Mouse (Mus musculus): ENCODE measurements around the gene Slc9a3.
A peak's percentile ranks its signal among the peaks of the same experiment; 100 is the strongest.

Slc9a3 gene

GRCm38 (mm10) chr13:74144120-74144884, 23.0 kb downstream of the Slc9a3 start:
- DNase-seq (ENCODE audit: low read depth, low spot score): no peak

DNA sequence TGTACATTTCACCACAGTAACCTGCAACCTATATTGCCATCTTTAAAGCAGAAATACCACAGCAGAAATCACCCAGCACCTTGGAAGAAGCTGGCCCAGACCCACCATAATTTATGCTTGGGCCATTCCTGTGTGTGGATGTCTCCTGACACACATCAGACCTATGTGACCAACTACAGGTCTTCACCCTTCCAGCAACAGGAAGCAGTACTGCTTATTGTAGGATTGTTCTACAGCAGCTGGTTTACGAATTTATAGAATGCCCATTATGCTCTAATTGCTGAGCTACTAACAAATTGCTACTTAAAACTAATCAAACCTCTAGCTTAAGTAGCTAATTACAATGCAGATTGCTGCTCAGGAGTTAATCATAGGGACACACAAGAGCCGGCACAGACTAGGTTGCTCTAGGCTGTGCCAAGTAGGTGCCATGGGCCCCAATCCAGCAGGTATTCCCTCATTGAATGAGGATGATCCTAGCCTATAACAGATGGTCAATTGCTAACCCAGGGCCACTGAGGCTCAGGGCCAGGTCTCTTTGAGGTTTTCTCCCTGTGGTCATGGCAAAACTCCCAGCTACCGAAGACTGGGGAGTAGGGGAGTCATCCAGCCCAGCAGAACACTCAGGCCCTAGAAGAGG, 24.8 kb downstream of the Slc9a3 start:
- DNase-seq (ENCODE audit: low read depth, low spot score): no peak

- DNase-seq (ENCODE audit: low read depth, low spot score): no peak
These were observed 26.1 kb downstream of the Slc9a3 start for GRCm38 (mm10) chr13:74147327-74147726.

DNA sequence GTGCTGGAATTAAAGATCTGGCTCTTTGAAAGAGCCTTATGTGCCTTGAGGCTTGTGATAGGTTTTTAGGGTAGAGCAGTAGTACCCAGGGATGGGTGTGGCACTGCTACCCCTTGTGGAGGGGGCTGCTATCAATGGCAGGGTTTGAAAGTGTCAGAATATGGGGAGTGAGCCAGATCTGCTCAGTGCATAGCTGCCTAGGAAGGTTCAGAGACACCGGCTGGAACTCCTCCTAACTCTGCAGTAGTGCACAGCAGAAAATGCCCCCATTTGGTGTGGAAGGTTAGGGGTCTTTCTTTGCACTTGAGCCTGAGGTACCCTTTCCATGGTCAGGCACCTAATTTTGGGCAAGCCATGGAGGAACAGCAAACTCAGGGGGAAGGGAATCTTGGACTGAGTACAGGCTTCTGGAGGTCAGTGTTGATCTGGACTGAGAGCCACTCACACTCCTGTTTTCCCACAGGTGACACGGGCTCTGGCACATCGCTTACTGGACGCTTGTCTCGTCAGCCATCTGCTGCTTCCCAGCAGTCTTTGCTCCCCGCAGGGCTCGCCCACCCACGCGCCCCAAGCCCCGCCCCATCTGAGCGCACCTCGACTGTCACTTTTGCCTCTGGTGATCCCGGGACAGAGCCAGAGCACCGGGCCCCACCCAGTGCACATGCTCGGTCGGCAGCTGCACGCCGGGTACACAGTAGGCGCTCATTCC, 45.2 kb downstream of the Slc9a3 start:
- peak; percentile 33 for DNase-seq (ENCODE audit: low read depth, low spot score)

DNA sequence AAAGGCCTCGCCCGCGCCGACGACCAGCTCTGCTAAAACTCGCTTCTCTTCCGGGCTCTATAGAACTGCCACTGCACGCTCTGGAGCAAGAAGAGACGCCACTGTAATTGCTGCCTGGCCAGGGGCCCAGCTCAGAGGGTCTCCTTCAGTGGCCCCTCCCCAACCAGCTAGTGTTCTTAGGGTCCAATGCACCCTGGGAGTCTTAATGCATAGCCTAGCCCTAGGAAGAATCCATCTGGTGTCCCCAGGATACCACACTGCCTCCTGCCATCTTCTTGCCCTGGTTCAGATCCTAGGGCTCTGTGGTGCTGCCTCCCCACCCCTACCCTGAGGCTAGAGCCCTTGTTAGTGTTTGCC, 45.8 kb downstream of the Slc9a3 start:
- DNase-seq (ENCODE audit: low read depth, low spot score): no peak

DNA sequence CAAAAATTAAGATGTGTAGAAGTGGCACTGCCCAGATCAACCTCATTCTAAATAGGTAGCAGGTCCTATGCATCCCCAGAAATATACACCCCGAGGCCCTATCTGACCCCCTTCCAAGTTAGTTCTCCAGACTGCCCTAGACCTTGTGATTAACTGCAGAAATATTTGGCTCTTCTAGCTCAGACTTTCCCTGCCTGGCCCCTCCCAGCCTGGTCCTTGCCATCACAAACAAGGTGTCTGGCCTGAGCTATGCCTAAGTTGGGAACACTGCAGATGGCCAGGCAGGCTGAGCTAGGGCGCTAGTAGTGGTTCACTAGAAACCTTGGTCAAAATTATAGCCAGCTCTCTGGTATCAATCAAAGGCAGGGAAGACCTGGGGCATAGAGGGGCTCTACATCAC, 46.2 kb downstream of the Slc9a3 start:
- DNase-seq (ENCODE audit: low read depth, low spot score): no peak

DNA sequence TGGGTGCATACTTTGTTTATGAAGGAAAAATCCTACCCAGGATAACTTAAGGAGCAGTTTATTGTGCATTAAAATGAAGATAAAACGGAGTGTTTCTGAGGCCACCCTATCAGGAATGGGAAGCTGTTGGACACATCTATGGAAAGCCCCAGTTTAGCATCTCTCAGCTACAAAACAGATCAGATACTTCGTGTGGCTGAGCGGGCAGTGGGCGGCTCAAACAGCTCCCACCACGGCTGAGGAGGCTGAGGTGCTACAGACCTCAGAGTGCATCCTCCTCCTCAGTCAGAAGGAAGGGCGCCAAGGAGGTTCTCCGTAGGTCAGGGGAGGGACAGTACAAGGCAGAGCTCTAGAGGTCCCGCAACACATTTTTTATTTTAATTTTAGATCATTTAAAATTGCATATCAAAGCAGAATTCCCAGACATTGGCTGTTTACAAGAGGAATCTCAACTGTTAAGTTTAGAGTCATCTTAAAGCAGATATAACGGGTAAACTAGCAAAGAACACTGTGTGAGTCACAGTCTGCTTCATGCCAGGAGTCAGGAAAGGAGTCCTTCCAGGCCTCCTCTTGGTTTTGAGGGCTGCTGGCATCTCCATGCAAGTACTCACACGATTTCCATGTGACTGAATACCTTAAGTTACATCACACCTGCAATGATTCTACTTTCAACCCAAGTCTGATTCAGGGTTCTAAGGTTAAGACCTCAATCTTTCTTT, 48.3 kb downstream of the Slc9a3 start:
- DNase-seq (ENCODE audit: low read depth, low spot score): no peak

GRCm38 (mm10) chr13:74172036-74172435, 50.8 kb downstream of the Slc9a3 start:
- no peak for DNase-seq (ENCODE audit: low read depth, low spot score)

DNA sequence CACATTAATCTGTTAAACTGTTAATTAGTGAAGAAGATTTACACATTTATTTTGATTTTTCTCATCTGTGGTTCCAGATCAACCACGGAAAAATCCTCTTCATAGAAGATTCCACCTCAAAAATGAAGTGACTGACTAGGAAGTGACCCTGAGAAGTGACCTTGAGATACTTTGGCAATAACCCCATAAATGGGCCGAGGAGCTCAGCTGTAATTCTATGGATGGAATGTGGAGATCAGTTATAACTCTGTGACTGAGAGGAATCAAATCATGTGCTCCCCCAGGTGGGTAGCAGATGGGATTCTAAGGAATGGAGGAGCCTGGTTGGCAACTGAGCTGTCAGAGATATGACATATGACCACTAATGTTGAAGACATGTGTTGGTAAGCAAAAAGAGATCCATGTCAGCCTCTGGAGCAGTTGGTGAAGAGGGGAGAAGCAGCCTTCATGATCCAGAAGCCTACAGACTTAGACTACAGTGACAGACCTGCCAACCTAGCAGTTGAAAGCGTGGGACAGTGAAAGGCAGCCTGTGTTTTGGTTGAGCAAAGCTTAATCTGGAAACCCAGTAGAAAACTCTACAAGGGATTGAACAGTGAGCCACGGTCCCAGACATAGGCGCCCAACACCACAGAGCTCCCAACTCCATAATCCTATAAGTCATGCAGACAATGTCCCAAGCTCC, 61.9 kb downstream of the Slc9a3 start:
- DNase-seq (ENCODE audit: low read depth, low spot score): no peak

GRCm38 (mm10) chr13:74192613-74193012, 71.4 kb downstream of the Slc9a3 start:
- peak; percentile 61 for DNase-seq (ENCODE audit: low read depth, low spot score)

GRCm38 (mm10) chr13:74196451-74196850, 75.2 kb downstream of the Slc9a3 start:
- no peak for DNase-seq (ENCODE audit: low read depth, low spot score)

DNA sequence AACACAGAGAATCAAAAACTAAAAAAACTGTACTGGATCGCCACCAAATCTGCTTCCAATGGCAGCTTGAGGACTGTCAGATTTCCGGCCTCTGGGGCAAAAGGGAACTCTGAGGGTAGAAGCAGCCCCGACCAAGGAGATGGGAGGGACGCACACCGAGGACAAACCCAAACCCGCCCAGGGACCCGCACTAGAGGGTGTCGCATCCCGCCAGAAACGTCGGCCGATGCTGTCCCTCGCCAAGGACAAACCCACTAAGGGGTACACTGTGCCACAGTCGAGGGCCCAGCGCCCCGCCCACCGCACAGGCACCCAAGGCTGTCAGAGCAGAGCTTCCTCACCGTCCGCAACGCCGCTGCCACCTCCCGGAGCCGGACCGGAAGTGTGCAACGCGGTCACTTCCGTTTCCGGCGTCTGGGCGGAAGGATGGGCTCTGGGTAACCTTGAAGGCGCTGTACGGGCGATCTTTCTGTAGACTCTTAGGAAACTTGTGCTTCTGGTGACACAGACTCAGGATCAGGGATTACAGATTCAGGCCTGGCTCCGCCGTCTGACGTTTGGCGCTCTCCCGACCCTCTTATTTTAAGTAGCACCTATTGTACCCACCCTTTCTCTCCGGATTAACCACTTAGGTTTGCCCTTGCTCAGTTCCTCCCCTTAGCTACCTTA, 87.2 kb downstream of the Slc9a3 start, which contains the start of gene Exoc3:
TSS of gene Exoc3 (minus strand) at position 416 of the 669 bp plus-strand sequence.
- peak; percentile 93 for DNase-seq (ENCODE audit: low read depth, low spot score)

GRCm38 (mm10) chr13:74208986-74209345, 87.7 kb downstream of the Slc9a3 start:
- no peak for DNase-seq (ENCODE audit: low read depth, low spot score)

DNA sequence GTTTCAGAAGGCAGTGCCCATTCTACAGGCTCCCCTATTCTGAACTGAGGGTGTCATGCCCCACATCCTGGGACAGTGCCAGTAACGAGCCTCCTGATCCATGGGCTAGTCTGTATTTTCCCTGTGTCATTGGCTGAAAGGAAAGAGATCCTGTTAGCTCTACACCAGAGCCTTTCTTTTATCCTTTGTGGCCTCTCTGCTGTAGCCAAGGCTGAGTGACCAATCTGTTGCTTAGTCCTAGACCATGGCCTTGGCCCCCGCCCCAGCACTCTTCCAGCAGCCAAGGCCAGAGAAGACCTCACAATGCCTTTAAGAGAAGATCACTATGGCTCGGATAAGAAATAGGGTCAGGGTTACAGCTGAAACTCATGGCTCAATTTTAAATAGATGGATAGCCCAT, 97.2 kb downstream of the Slc9a3 start:
- DNase-seq (ENCODE audit: low read depth, low spot score): no peak
